Mouse (Mus musculus): ENCODE results near the gene Crygc. TPM values are rescaled to one million over a fixed set of nuclear protein-coding genes. Genes with fewer than 3 reads are reported as not detected.

The Crygc gene
- total and polyA plus RNA-seq, 2 experiments from 2014 or later: not detected

DNA sequence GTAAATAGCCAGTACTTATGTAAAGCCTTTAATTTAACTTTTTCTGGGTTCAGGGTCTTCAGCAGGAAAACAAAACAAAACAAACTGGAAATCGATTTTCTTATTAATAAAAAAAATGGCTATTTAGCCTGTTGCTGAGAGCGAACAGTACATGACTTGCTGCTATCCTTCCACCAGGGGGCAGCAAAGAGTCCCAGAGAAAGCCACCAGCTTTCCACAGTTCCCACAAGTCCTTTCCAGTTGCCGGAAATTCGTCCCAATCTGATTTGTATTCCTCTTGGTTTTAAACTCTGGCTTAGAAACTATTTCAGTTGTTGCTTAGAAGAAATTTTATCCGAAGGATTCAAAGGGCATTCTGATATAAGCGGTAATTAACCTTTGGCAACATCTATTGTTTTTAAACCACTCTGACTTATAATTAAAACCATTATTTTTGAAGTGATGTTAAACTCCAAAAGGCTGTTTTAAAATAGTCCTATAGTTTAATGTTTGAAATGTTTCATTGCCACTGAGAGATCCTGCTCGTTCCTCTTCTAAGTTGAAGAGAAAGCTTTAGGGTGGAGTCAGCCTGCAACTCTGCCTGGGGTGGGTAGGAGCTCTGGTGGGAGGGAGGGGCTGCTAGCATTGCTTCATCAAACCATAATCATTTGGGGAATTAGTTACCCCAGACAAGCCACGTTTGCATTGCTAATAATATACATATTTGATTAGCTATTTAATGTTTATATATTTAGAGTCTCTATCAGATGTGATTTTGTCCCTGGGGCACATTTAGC is 38.7 kb upstream of the Crygc start:
- Histone ChIP-seq H3K9me3 (ENCODE audit: low read length) (no peaks in the 10 kb centered on the region), H3K27ac (0 out of 2 replicates have a peak overlapping the region, but pooled peaks have one; percentile 1), H3K27me3 (ENCODE audit: insufficient read depth, low read length) (no peaks in the 10 kb centered on the region), H3K4me2 (ENCODE audit: low read depth, low read length) (peak overlapping the region; percentile 48), H3K36me3 (ENCODE audit: insufficient read depth, low read length) (no peaks in the 10 kb centered on the region), H3K9ac (replicated peaks; ENCODE audit: low read length) (peak overlapping the region; percentile 35; the same call in 1 of the 2 replicates), H3K4me3 (ENCODE audit: low read length) (0 out of 2 replicates have a peak overlapping the region, but pooled peaks have one; percentile 11), H3K4me1 (ENCODE audit: insufficient read depth, low read length) (no peaks in the 10 kb centered on the region)
- peak; percentile 93 for TF ChIP-seq CTCF (IDR thresholded peaks at IDR 0.05; ENCODE audit: low read depth)
- WGBS: 10% methylated on average over 8 of the region's 8 CpGs
- DNase-seq (ENCODE audit: low spot score) (peak; percentile 92), ATAC-seq (peak; percentile 90)

DNA sequence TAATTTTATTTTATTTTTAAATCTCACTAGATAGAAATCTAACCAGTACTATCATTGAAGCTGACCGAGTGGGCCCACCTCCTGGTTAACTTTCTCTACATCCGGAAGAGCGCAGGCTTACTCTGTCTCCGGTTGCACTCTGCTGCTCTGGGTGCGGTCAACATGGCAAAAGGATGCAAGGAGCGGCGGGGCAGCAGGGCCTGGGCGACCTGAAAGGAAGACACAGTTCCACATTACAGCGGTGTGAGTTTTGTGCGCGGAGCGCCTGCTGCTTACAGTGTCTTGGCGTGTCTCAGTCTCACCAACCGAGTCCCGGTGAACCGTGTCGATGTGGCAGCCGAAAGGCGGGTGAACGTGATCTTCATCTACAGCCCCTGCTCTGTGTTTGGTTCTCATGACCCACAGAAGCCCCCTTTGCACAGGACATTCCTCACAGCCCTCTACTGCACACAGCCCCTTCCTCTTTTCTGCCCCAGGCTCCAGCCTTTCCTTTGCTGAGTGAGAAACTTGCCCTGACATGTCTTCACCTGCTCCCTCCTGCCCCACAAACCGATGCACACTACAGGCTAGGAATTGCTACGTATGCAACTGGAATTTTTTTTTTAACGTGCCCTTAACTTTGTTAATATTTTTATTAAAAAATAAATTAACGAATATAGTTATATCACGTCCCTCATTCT is 36.4 kb upstream of the Crygc start:
- no peak overlapping the region for H3K27ac ChIP-seq
- WGBS: 78% methylated on average over 25 of the region's 25 CpGs
- H3K4me2 ChIP-seq (ENCODE audit: low read depth, low read length): no peak overlapping the region
- no peaks in the 10 kb centered on the region for H3K4me1 ChIP-seq (ENCODE audit: insufficient read depth, low read length)
- H3K4me3 ChIP-seq (ENCODE audit: low read length): no peak overlapping the region
- no peaks in the 10 kb centered on the region for H3K36me3 ChIP-seq (ENCODE audit: insufficient read depth, low read length)
- TF ChIP-seq CTCF (IDR thresholded peaks at IDR 0.05; ENCODE audit: low read depth): no peak
- DNase-seq (ENCODE audit: low spot score) (no peak), ATAC-seq (no peak)
- H3K9ac ChIP-seq (replicated peaks; ENCODE audit: low read length): no peak overlapping the region
- H3K9me3 ChIP-seq (ENCODE audit: low read length): no peaks in the 10 kb centered on the region
- H3K27me3 ChIP-seq (ENCODE audit: insufficient read depth, low read length): no peaks in the 10 kb centered on the region

DNA sequence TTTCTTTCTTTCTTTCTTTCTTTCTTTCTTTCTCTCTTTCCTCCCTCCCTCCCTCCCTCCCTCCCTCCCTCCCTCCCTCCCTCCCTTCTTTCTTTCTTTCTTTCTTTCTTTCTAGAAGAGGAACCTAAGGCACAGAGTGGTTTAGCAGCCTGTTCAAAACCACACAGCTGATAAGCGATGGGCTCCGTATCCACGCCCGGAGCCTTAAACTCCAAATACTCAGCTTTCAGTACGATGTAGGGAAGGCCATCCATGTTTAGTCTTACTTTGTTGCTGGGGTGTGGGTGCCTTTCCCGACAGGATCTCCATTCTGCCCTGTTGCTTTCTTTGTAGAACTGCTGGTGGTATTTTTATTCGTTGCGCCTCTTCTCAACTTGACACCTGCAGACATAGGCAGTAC is 35.7 kb upstream of the Crygc start:
- 89% methylated on average over 8 of the region's 8 CpGs for WGBS
- H3K27me3 ChIP-seq (ENCODE audit: insufficient read depth, low read length): no peaks in the 10 kb centered on the region

DNA sequence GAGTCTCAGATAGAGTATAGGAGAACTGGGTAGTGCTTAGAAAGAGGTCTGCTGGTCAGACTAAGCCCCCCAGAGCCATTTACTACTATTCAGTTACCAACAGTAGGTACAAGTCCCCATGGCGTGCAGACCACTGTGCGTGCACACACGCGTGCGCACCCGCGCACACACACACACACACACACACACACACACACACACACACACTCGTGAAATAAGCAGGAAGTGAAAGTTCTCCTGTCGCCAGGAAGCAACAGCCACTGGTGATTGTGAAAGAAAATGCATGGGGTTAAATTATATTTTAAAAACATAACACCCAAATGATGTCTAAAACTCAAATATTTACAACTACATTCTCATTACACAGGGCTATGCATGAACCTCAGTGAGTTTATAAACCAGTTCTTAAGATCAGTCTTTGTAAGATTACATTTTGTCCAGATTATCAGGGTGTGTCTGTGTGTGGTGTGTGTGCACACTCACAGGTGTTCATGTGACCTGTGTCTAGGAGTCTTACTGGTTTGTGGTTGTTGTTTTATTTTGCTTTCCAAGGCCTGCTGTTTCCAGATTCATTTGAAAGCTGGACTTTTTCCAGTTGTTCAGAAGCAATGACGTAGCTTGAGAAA is 34.3 kb upstream of the Crygc start:
- Histone ChIP-seq H3K27ac (no peak overlapping the region), H3K9ac (replicated peaks; ENCODE audit: low read length) (no peak overlapping the region), H3K9me3 (ENCODE audit: low read length) (no peaks in the 10 kb centered on the region), H3K4me2 (ENCODE audit: low read depth, low read length) (no peak overlapping the region), H3K4me1 (ENCODE audit: insufficient read depth, low read length) (no peaks in the 10 kb centered on the region), H3K36me3 (ENCODE audit: insufficient read depth, low read length) (no peaks in the 10 kb centered on the region), H3K27me3 (ENCODE audit: insufficient read depth, low read length) (no peaks in the 10 kb centered on the region), H3K4me3 (ENCODE audit: low read length) (no peak overlapping the region)
- 90% methylated on average over 10 of the region's 10 CpGs for WGBS
- ATAC-seq (no peak), DNase-seq (ENCODE audit: low spot score) (no peak)
- no peak for TF ChIP-seq CTCF (IDR thresholded peaks at IDR 0.05; ENCODE audit: low read depth)

More for the DNA sequence above, 35.7 kb upstream of the Crygc start:
- no peaks in the 10 kb centered on the region for H3K4me1 ChIP-seq (ENCODE audit: insufficient read depth, low read length)
- no peak overlapping the region for H3K9ac ChIP-seq (replicated peaks; ENCODE audit: low read length)
- DNase-seq (ENCODE audit: low spot score) (no peak), ATAC-seq (no peak)
- no peak overlapping the region for H3K4me2 ChIP-seq (ENCODE audit: low read depth, low read length)
- H3K9me3 ChIP-seq (ENCODE audit: low read length): no peaks in the 10 kb centered on the region
- H3K4me3 ChIP-seq (ENCODE audit: low read length): no peak overlapping the region
- no peak overlapping the region for H3K27ac ChIP-seq
- H3K36me3 ChIP-seq (ENCODE audit: insufficient read depth, low read length): no peaks in the 10 kb centered on the region
- no peak for TF ChIP-seq CTCF (IDR thresholded peaks at IDR 0.05; ENCODE audit: low read depth)

DNA sequence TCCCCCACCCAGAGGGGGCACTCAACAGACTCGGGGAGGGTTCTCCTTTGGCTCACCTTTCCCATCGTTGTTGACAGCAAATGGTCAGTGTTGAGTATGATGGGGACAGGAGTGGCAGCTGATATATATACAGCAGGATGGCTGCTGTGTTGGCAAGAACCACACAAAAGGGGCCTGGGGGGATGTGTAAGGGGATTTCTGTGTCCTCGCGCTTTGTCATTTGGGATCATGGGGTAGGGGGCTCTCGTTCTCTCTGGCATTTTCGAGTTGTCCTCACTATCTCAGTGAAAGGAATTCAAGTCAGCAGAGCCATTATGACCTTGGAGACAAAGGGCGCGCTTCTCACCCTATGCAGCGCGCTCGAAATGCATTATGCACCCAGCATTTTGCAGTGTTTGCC is 29.8 kb upstream of the Crygc start, which contains the start of gene Cryga:
TSS of gene Cryga (minus strand) at position 101 of the 400 bp plus-strand sequence.
- no peak for TF ChIP-seq CTCF (IDR thresholded peaks at IDR 0.05; ENCODE audit: low read depth)
- WGBS: 81% methylated on average over 11 of the region's 11 CpGs

DNA sequence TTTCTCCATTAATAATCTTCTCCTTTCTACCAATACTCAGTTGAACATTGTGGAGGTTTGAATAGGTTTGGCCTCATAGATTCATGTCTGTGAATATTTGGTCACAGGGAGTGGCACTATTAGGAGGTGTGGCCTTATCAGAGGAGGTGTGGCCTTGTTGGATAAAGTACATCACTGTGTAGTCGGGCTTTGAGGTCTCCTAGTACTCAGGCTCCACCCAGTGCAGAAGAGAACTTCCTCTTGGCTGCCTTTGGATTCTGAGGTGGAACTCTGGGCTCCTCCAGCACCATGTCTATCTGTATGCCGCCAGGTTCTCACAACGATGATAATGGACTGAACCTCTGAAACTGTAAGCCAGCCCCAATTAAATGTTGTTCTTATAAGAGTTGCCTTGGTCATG is 23.5 kb upstream of the Crygc start:
- Histone ChIP-seq H3K4me1 (ENCODE audit: insufficient read depth, low read length) (no peaks in the 10 kb centered on the region), H3K4me3 (ENCODE audit: low read length) (no peak overlapping the region), H3K9me3 (ENCODE audit: low read length) (no peaks in the 10 kb centered on the region), H3K27ac (no peak overlapping the region), H3K27me3 (ENCODE audit: insufficient read depth, low read length) (no peaks in the 10 kb centered on the region), H3K9ac (replicated peaks; ENCODE audit: low read length) (no peak overlapping the region), H3K36me3 (ENCODE audit: insufficient read depth, low read length) (no peaks in the 10 kb centered on the region), H3K4me2 (ENCODE audit: low read depth, low read length) (no peak overlapping the region)
- DNase-seq (ENCODE audit: low spot score) (no peak), ATAC-seq (no peak)
- 83% methylated on average over 3 of the region's 3 CpGs for WGBS
- no peak for TF ChIP-seq CTCF (IDR thresholded peaks at IDR 0.05; ENCODE audit: low read depth)

More for the DNA sequence above, 29.8 kb upstream of the Crygc start, which contains the start of gene Cryga:
- no peaks in the 10 kb centered on the region for H3K9me3 ChIP-seq (ENCODE audit: low read length)
- H3K27me3 ChIP-seq (ENCODE audit: insufficient read depth, low read length): no peaks in the 10 kb centered on the region
- H3K4me2 ChIP-seq (ENCODE audit: low read depth, low read length): no peak within 1 kb of the TSS
- no peak for DNase-seq (ENCODE audit: low spot score)
- ATAC-seq: no peak
- H3K4me1 ChIP-seq (ENCODE audit: insufficient read depth, low read length): no peaks in the 10 kb centered on the region
- no peak within 1 kb of the TSS for H3K4me3 ChIP-seq (ENCODE audit: low read length)
- no peaks in the 10 kb centered on the region for H3K36me3 ChIP-seq (ENCODE audit: insufficient read depth, low read length)
- H3K9ac ChIP-seq (replicated peaks; ENCODE audit: low read length): no peak within 1 kb of the TSS
- no peak within 1 kb of the TSS for H3K27ac ChIP-seq
